Mouse (Mus musculus): Measurements from ENCODE around the gene Clptm1.
A peak's percentile ranks its signal among the peaks of the same experiment; 100 is the strongest.

Clptm1 gene

DNA sequence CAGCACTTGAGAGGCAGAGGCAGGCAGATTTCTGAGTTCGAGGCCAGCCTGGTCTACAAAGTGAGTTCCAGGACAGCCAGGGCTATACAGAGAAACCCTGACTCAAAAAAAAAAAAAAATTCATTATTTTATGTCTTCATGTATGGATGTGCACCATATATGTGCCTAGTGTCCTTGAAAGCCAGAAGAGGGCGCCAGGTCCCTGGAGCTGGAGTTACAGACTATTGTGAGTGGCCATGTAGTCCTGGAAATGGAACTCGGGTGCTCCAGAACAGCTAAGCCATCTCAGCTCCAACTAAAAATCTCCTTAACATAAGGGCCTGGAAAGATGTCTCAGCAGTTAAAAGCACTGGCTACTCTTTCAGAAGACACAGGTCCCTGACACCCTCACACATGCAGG is 1.9 kb upstream of the Clptm1 start:
- DNase-seq (ENCODE audit: inconsistent age in 2 of 2, low spot score in 1 of 2) = no peak

DNA sequence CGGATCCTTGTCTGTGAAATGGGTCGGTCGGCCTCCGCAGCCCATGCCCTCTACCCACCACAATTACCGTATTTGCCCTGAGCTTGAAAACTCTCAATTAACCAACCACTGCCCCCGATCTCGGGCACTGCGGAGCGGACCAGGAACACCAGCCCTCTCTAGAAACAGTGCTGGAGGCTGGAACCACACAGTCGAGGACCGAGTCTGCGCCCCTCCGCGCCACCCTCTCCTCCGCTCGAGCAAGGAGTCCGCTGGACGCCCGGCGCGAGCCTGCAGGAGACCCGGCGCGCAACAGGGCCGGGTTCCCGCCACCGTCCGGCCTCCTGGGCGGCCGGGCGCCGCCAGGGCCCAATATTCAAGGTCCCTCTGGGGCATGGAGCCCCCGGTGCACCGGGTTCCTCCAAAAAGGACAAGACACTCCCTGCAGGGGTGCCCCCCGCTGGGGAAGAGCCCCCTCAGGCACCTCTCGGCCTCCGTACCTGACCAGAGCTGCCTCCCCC is 328 bp downstream of the Clptm1 start:
- no peak for DNase-seq (ENCODE audit: inconsistent age in 2 of 2, low spot score in 1 of 2)

DNA sequence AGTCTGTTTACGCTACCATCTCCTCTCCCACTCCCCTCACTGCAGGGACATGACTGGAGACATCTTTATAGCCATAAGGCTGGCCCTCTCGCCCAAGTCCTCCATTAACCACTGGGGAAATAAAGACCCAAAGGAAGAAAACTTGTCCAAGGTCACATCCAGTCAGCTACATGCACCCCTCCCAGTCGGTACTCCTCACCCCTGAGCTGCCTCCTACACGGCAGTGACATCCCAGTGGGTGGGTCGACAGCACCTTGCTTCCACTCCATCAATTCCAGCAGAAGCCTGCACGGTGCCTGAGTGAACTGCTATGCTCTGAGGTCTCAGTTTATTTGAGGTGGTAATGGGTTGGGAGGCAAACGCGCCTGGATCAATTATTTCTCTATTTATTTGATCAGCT is 893 bp downstream of the Clptm1 start:
- DNase-seq (ENCODE audit: inconsistent age in 2 of 2, low spot score in 1 of 2) = peak in 1 of 2 experiments; percentile 30

DNA sequence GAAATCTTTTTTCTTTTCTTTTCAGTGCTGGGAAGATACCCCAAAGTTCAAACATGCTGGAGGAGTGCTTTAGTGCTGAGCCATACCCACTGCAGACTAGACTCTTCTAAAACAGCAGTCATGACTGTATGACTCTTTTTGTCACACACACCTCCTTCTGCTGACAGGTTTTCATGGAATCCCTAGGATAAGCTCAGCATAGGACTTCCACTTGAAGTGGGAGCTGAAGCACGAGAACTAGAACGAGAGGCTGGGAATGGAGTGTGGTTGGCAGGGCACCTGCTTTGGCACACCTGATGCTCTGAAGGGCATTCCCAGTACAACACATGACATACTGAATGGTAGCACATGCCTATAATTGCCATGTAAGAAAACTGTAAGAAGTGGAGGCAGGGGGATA is 12.2 kb downstream of the Clptm1 start:
- DNase-seq (ENCODE audit: inconsistent age in 2 of 2, low spot score in 1 of 2) = no peak

DNA sequence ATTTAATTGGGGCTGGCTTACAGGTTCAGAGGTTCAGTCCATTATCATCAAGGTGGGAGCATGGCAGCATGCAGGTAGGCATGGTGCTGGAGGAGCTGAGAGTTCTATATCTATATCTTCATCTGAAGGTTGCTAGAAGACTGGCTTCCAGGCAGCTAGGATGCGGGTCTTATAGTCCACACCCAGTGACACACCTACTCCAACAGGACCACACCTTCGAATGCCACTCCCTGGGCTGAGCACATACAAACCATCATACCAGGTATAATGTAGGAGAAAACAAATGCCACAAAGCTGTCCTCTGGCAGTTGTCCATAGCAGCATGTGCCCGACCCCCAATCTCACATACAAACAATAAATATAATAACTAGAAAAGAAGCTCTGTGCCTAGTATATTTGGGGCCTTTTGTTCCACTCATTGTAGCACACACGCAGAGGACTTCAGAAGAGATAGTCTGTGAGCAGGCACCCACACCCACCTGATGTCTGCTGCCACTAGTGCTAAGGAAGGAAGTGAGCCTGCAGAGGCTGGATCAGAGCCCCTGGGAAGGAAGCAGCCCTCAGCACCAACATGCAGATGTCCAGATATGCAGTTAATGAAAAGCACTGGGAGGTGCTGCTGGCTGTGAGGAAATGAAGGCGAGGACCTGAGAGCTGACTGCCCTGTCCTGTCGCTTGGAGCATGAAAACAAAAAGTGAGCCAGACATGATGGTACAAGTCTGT is 13.6 kb downstream of the Clptm1 start:
- no peak for DNase-seq (ENCODE audit: inconsistent age in 2 of 2, low spot score in 1 of 2)

DNA sequence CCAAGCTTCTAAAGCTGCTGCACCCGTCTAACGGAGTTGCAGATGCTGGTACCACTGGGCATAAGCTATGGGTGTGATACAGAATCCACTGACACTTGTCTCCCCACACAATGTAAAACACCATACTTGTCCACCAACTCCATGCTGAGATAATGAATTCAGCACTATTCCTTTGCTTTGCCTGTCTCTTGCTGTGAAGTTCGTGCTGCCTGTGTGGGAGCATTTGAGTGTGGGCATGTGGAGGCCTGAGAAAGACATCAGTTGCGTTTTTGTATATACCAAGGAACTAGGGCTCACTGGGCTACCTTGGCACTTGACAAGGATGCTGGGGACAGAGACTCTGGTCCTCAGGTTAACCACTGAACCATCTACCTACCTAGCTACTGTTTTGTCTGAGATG is 23.6 kb downstream of the Clptm1 start:
- no peak for DNase-seq (ENCODE audit: inconsistent age in 2 of 2, low spot score in 1 of 2)

DNA sequence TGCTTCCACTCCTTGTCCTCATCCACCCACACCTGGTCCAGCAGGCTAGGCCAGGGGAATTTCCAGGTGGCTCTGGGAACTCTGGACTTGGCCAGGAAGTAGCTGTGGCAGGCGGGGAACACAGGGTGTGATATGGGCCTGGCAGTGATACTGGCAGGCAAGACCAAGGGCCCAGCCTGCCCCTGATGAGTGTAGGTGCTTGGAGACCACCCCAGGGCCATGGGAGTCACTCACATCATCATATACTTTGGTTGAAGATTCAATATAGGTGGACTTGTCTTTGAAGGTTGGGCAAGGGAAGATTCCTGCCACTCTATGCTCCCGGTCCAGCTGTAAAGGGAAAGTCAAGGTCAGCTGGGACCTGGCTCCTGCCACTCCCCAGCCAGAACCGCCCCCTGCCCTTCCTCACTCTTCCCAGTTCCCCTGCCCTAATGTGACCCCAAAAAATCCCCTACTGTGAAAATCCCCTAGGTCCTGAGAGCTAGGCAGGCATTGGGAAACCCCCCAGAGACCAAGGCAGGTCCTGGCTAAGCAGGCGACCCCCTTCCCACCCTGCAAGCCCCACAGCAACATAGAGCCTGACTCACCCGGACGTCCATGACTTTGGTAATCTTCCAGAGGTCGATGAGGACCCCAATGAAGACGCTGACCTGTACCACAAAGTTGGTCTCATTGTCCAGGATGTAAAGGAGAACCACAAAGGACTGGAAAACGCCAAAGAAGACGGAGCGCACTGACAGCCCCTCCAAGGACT is 29.6 kb downstream of the Clptm1 start:
- peak; percentile 57 to 74 for DNase-seq (ENCODE audit: inconsistent age in 2 of 2, low spot score in 1 of 2)

DNA sequence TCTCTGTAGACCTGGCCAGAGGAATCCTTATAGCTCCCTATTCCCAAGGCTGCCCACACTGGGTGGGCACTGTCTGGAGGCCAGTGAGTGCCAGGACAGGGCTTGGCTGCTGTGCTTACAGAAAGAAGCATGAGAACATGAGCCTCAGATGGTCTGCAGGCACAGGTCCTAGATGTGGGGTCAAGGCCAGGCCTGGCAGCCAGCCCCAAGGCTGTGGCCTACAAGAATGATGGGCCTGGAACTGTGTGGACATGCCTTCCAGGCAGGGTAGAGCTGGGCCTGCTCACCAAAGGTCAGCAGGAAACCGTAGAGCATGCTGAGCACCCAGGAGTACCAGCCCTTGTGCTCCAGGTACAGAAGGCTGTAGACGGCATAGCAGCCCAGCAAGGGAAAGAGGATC is 30.2 kb downstream of the Clptm1 start:
- DNase-seq (ENCODE audit: inconsistent age in 2 of 2, low spot score in 1 of 2) = peak; percentile 94 to 95

DNA sequence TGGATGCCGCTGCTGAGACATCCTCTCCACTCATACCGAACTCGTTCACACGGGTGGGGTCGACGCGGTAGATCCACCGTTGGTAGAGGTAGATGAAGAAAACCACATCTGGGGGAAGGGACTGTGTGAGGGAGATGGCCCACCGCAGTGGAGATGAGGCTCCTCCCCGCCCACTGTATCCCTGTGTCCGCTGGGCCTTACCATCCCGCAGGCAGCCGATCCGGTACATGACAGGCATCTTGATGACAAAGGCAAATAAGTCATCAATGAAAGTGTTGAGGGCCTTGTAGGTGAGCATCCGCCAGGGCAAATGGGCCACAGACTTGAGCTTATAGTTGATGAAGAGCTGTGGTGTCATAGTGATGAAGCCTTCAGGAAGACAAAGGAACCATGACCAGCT is 31.0 kb downstream of the Clptm1 start:
- no peak for DNase-seq (ENCODE audit: inconsistent age in 2 of 2, low spot score in 1 of 2)

DNA sequence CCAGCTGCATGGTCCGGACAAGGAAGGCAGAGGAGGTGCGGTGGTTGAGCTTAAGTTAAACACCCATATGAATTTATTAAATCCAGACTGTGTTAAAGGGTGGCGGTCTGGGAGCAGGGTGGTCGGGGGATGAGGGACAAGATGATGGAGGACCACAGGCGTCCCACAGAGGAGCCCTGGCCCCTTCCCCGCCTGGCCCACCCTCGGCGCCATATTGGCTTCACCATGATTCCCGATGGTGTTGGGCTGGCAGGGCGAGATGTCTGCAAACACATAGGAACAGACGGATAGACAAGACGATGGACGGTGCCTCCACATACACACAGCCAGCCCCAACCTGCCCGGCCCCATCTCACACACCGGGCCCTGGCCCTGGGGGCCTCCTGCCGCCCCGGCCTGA is 31.6 kb downstream of the Clptm1 start:
- no peak for DNase-seq (ENCODE audit: inconsistent age in 2 of 2, low spot score in 1 of 2)

DNA sequence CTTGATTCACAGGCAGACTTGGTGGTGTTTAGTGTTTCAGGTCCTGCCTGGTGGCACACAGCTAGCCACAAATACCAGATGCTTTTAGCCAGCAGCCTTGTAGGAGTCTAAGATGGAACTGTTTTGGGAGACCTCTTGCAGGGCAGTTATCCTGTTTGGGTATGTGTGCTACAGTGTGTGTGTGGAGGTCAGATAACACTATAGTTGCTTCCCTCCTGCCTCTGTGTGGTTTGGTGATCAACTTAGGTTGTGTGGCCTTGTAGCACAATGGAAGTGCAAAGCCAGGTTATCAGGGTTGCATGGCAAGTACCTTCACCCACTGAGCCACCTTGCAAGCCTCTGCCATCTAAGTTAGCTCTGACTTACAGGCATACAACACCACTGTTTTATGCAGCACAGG is 32.1 kb downstream of the Clptm1 start:
- no peak for DNase-seq (ENCODE audit: inconsistent age in 2 of 2, low spot score in 1 of 2)

DNA sequence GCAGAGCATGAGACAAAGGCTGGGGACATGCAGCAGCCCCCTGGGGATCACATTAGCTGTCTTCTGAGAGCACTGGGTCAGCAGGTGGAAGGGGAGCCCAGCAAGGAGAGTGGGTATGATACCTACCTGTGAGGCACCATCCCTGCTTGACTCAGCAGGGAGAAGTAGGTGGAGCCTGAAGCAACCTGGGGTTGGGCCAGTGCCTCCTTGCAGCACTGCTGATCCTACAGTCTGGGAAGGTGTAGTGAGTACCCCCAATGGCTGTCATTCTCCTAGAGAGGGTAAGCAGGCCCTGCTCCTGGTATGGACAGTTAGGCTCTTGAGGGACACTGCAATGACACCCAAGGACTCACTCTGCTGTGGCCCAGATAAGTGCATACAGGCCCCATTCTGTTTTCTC is 32.6 kb downstream of the Clptm1 start:
- DNase-seq (ENCODE audit: inconsistent age in 2 of 2, low spot score in 1 of 2) = no peak

DNA sequence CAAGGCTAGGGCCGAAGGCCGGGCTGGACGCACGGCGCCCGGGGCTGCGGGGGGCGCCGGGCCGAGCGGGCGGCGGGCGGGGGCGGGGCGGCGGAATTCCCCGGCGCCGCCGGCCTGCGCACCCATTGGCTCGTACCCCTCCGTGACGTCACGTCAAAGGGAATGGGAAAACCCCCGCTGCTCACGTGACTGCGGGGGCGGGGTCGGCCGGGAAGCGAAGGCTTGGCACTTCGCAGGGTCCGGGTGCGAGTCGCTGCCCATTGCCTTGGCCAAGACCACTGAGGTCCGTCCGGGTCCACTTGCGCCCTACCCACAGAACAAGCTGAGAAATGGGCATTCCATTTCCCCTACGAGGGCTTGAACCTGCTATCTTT is 35.5 kb downstream of the Clptm1 start, which contains the start of gene Relb:
Relb (minus strand) TSS at position 78 of the 374 bp plus-strand sequence.
- DNase-seq (ENCODE audit: inconsistent age in 2 of 2, low spot score in 1 of 2) = peak; percentile 94 to 97

DNA sequence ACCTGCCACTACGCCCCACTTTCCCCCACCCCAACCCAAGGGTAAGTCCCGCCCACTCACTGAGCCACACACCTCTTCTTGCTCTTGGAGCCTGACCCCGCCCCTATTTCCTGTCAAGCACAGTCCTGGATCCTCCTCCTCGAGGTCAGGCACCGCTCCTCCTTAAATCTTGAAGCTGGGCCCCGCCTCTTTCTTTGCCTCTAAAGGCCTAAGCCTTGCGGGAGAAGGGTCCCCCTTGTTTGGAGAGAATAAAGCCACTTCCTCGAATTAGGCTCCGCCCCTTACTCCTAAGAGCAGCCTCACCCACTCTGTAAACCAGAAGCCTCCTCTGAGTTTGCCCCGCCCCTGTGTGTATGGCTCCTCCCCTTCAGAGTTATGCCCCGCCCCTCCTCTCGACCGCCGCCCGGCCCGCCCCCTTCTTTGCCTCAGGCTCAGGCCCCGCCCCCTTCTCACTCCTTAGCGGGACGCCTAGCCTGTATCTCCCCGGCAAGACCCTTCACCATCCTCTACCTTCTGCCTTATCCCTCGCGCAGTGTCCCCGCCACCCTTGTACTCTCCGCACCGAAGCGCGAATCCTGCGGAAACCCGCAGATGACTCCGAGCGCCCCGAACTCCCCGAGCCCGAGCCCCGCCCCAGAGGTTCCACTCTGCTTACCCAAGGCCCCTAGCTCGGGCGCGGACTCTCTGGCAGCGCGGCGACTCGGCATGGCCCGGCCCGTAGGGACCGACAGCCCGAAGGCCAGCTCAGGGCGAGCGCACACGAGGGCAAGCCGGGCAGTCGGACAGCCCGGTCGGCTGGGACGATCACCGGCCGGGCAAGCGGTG is 36.1 kb downstream of the Clptm1 start:
- peak; percentile 98 to 99 for DNase-seq (ENCODE audit: inconsistent age in 2 of 2, low spot score in 1 of 2)

DNA sequence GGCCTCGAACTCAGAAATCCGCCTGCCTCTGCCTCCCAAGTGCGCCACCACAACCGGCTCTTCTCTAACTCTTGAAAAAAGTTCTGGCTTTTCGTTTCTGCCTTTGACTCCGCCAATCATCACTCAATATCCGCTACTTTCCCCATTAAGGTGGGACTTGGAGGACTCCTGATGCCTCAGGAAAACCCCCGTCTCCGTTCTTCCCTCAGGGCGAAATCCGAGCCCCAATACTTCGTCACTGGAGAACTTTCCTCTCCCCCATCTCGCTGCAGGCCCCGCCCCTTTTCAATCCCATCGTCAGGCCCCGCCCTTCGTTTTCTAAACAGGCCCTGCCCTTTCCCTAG is 36.7 kb downstream of the Clptm1 start:
- DNase-seq (ENCODE audit: inconsistent age in 2 of 2, low spot score in 1 of 2) = no peak

DNA sequence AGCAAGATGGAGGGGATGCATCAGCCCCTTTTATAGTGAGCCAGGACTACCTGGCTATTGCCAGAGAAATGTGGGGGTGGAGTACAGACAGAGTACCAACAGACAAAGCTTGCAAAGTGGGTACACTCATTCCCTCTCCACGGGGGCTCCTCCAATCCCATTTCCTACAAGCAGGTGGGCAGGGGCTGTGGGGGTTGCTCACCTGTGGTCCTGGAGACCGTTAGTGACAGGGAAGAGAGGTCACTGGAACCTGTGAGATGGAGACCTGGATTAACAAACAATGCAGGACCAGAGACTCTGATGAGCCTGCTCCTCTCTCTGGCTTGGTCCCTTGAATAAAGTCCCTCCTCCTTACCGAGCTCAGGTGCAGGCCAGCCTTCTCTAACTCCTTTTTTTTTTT is 37.1 kb downstream of the Clptm1 start:
- DNase-seq (ENCODE audit: inconsistent age in 2 of 2, low spot score in 1 of 2) = peak; percentile 51 to 65

DNA sequence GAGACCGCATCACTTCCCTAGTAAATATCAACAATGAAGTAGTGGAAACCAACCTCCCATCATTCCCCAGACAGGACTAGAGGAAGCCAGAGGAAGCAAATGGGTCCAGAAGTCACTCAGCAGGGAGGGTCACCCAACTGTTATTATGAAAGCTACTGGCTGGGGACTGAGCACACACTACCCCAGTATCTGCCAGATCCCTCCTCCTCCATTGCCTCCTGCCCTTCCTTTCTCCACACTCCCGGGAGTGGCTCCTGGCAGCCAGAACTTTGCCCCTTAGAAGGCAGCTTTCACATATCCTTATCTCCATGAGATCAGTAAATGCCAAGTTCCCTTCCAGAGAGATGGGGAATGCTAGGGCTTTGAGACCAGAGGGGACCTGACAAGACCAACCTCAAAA is 41.4 kb downstream of the Clptm1 start:
- no peak for DNase-seq (ENCODE audit: inconsistent age in 2 of 2, low spot score in 1 of 2)

DNA sequence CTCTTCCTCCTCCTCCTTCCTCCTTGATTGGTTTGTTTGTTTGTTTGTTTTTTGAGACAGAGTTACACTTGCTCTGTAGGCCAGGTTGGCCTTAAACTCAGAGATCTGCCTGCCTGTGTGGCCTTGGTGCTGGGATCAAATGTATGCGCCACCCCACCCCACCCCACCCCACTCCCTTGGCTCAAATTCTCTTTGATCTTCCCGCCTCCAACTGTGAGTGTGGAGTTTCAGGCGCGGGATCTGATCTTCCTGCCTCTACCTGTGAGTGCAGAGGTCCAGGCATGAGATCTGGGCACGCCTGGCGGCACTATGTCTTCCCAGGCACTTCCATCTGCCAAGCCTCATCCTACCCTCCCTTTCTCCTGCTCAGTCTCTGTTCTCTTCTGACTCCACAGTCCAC is 42.6 kb downstream of the Clptm1 start:
- DNase-seq (ENCODE audit: inconsistent age in 2 of 2, low spot score in 1 of 2) = no peak

DNA sequence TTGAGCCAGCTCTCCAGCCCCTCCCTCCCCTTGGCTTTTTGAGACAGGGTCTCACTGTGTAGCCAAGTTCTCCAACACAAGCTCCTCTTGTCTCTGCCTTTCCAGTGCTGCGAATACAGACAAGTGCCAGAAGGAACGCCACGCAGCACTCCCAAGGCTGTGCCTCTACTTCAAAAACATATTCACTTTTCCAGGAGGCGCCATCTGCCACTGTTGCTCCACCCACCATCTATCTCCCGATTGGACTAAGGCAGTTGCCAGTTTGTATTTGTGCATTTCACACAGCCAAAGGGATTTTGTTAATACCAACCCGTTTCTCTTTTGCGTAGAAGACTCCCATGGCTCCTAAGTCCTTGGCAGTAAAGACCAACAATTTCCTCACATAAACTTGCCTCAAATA is 44.0 kb downstream of the Clptm1 start:
- DNase-seq (ENCODE audit: inconsistent age in 2 of 2, low spot score in 1 of 2) = no peak

DNA sequence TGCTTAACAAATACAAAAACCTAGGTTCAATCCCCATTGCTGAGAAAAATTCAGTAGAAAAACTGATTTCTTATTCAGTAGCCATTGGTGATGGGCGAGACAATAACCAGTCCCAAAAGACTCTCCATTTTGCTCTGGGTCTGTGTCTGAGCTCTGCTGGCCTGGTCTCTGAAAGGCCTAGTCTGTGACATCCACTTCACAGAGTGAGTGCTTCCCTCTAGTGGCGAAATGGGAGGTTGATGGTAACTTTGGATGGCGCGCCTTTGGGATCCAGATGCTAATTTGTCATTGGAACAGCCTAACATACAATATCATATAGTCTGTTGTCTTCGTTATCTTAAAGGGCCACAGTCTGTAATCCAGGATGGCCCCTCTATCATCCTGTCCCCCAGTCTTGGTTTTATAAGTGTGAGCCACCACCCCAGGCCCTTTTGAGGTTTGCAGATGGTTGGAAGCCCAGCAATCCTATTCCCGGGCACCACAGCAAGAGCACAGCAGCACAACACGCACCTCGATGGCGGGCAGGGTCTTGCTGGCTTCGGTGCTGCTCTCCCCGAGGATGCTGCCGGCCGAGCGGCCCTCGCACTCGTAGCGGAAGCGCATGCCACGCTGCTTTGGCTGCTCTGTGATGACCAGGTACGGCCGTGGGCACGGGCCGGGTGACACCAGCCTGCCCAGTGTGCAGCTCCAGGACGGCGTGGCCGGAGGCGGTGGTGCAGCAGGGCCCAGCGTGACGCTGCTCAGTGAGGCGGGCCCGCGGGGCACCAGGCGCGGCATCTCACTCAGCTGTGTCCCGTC is 45.6 kb downstream of the Clptm1 start:
- DNase-seq (ENCODE audit: inconsistent age in 2 of 2, low spot score in 1 of 2) = peak; percentile 72 to 93

DNA sequence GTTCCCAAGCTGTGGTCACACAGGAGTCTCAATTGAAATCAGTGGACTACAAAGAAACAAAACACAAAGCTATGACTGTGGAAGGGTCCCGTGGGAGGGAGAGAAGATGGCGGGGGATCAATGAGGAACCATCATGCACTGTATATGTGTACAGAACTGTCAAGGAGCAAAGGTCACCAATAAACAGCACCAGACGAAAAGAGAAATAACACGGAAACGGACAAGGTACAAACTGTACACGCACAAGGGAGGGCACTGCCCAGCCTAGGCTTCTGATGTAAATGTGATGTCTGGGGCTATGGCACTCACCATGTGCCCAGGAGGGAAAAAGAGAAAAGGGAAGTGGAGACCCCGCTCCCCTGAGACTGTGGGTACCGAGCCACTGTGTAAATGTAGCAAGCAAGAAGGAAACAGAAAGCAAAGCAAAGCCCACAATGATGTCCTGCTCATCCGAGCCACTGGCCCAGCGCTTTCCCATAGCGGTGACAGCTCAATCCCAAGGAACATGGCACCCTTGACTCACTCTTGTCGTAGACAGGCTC is 49.7 kb downstream of the Clptm1 start:
- no peak for DNase-seq (ENCODE audit: inconsistent age in 2 of 2, low spot score in 1 of 2)

All from adrenal gland, adult (tissue).